Mouse (Mus musculus): ENCODE data around the gene Gng2.

- peak; percentile 83 for TF ChIP-seq MAFK (IDR thresholded peaks at IDR 0.05; ENCODE audit: insufficient read depth, low read depth, low read length)
- 0 out of 2 replicates have a peak, but pooled peaks have one; percentile 41 for TF ChIP-seq CHD2 (IDR thresholded peaks at IDR 0.05; ENCODE audit: low read depth, low read length)
- TF ChIP-seq HCFC1 (IDR thresholded peaks at IDR 0.05; ENCODE audit: borderline replicate concordance, insufficient read depth, low read length), result no peak
Observed at GRCm38 (mm10) chr14:19861311-19862080, 115.9 kb downstream of the Gng2 start.

All from ES-E14 (cell line).